Mouse (Mus musculus) kidney, postnatal 0 days (tissue): ENCODE measurements around the gene Ube2d1. TPM values are rescaled to one million over a fixed set of nuclear protein-coding genes. Genes with fewer than 3 reads are reported as not detected.

Experiments
- ATAC-seq: fragments of 200-750 bp; cut with Nextera tagmentation; replicated peaks from 2 replicates; pipeline ENCODE4 v1.8.0; 2017; ENCODE audit warnings: low read depth, moderate number of reproducible peaks, moderate TSS enrichment, moderate library complexity; ENCODE audit not compliant: low FRiP score
- DNase-seq: peaks from one replicate; pipeline ENCODE4 v3.0.0-alpha.2; 2016; ENCODE audit warnings: low spot score
- H3K27ac ChIP-seq: fragments of 300-500 bp; sonication (generic); 2 replicates; pipeline ENCODE4 v1.5.1; 2014; ENCODE audit warnings: mild to moderate bottlenecking
- H3K27me3 ChIP-seq: fragments of 300-500 bp; sonication (generic); 2 replicates; pipeline ENCODE4 v1.6.1; 2014; ENCODE audit warnings: low read length, mixed read lengths; ENCODE audit not compliant: insufficient read depth
- H3K36me3 ChIP-seq: fragments of 300-500 bp; sonication (generic); 2 replicates; pipeline ENCODE4 v1.6.1; 2014; ENCODE audit warnings: low read length, mixed read lengths; ENCODE audit not compliant: insufficient read depth
- H3K4me1 ChIP-seq: fragments of 300-500 bp; sonication (generic); replicated peaks from 2 replicates; pipeline ENCODE4 v1.6.1; 2014; ENCODE audit warnings: antibody characterized with exemption, low read length, mixed read lengths; ENCODE audit not compliant: insufficient read depth
- H3K4me2 ChIP-seq: fragments of 300-500 bp; sonication (generic); 2 replicates; pipeline ENCODE4 v1.6.1; 2014; ENCODE audit warnings: mild to moderate bottlenecking, low read length, moderate library complexity, mixed read lengths
- H3K4me3 ChIP-seq: fragments of 300-500 bp; sonication (generic); replicated peaks from 2 replicates; pipeline ENCODE4 v1.5.1; 2014; ENCODE audit warnings: low read depth, low read length
- H3K9ac ChIP-seq: fragments of 300-500 bp; sonication (generic); 2 replicates; pipeline ENCODE4 v1.6.1; 2014; ENCODE audit warnings: low read depth, low read length
- H3K9me3 ChIP-seq: fragments of 300-500 bp; sonication (generic); replicated peaks from 2 replicates; pipeline ENCODE4 v1.6.1; 2016; ENCODE audit warnings: low read length, inconsistent platforms, mixed read lengths
- CTCF ChIP-seq: IDR thresholded peaks from 2 replicates; pipeline ENCODE4 v1.5.1; 2016; ENCODE audit warnings: antibody characterized with exemption, low read depth, mild to moderate bottlenecking, moderate library complexity
- WGBS: fragments of 180-500 bp; shearing (Covaris S2); extraction: QIAGEN DNeasy Blood & Tissue Kit; methylation state at CpG from one replicate; pipeline ENCODE4 v1.1.7; 2014; 5-methylcytosine and 5-hydroxymethylcytosine counted together
- polyA plus RNA-seq: library from polyadenylated mRNA; unstranded; fragments of >200 nt; fragmentation: Nextera tagmentation; extraction: Ambion mirVana; gene quantifications from 2 replicates; pipeline ENCODE4 v1.2.1, GENCODE M21; 2015

Gene Ube2d1
- polyA plus RNA-seq, 1 experiment from 2014 or later = 58.0 TPM

- Histone ChIP-seq H3K27me3 (no peaks in the 10 kb centered on the region), H3K27ac (no peak overlapping the region), H3K4me1 (no peaks in the 10 kb centered on the region), H3K9me3 (no peaks in the 10 kb centered on the region), H3K36me3 (no peaks in the 10 kb centered on the region), H3K4me2 (no peak overlapping the region), H3K9ac (no peak overlapping the region), H3K4me3 (no peak overlapping the region)
- ATAC-seq (no peak), DNase-seq (no peak)
- 32% methylated on average over 9 of the region's 9 CpGs for WGBS
- TF ChIP-seq CTCF = no peak
Observed at GRCm38 (mm10) chr10:71273008-71273739, 11.9 kb downstream of the Ube2d1 start.

GRCm38 (mm10) chr10:71267973-71268372, 17.1 kb downstream of the Ube2d1 start:
- no peaks in the 10 kb centered on the region for H3K9me3 ChIP-seq
- ATAC-seq = no peak
- H3K27ac ChIP-seq = no peak overlapping the region
- H3K4me3 ChIP-seq = no peak overlapping the region
- TF ChIP-seq CTCF = no peak
- H3K27me3 ChIP-seq = no peaks in the 10 kb centered on the region
- 83% methylated on average over 2 of the region's 2 CpGs for WGBS
- no peak overlapping the region for H3K4me2 ChIP-seq
- H3K36me3 ChIP-seq = no peaks in the 10 kb centered on the region
- no peak overlapping the region for H3K9ac ChIP-seq
- no peak for DNase-seq
- peaks cover 3% of the 10 kb centered on the region; the same call in 1 of the 2 replicates for H3K4me1 ChIP-seq

- no peak for ATAC-seq
- Histone ChIP-seq H3K27ac (no peak overlapping the region), H3K4me1 (peaks cover 4% of the 10 kb centered on the region; the same call in 1 of the 2 replicates), H3K36me3 (no peaks in the 10 kb centered on the region), H3K27me3 (no peaks in the 10 kb centered on the region), H3K9me3 (no peaks in the 10 kb centered on the region), H3K4me2 (no peak overlapping the region), H3K9ac (no peak overlapping the region), H3K4me3 (no peak overlapping the region)
- DNase-seq = no peak
- WGBS = 72% methylated on average over 11 of the region's 11 CpGs
- TF ChIP-seq CTCF = no peak
Observed at GRCm38 (mm10) chr10:71267511-71267910, 17.6 kb downstream of the Ube2d1 start.

DNA sequence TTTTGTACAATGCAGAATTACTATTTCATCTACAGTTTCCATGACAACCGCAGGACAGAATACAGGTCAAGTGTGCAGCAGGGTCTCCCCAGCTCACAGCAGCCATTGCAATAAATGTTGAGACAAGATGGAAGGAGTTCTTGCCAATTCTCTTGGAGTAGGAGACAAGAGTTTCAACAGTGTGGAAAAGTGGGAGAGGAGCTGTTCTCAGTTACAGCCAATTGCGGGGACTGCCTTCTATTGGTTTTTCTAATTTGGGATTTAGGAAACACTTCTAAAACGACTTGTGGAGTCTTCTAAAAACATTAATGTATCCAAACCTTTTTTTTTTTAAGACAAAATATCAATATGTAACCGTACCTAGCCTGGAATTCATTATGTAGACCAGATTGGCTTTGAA, 20.0 kb downstream of the Ube2d1 start:
- ATAC-seq = no peak
- 87% methylated on average over 4 of the region's 4 CpGs for WGBS

GRCm38 (mm10) chr10:71261637-71262036, 23.4 kb downstream of the Ube2d1 start:
- Histone ChIP-seq H3K9me3 (no peaks in the 10 kb centered on the region), H3K27me3 (no peaks in the 10 kb centered on the region), H3K4me1 (peaks cover 11% of the 10 kb centered on the region), H3K27ac (no peak overlapping the region), H3K4me2 (no peak overlapping the region), H3K36me3 (no peaks in the 10 kb centered on the region), H3K9ac (no peak overlapping the region), H3K4me3 (no peak overlapping the region)
- WGBS = 49% methylated on average over 8 of the region's 8 CpGs
- no peak for DNase-seq
- no peak for ATAC-seq
- no peak for TF ChIP-seq CTCF

More for the DNA sequence above, 20.0 kb downstream of the Ube2d1 start:
- H3K4me3 ChIP-seq = no peak overlapping the region
- no peak overlapping the region for H3K4me2 ChIP-seq
- H3K4me1 ChIP-seq = peaks cover 10% of the 10 kb centered on the region; the same call in 1 of the 2 replicates
- no peak for TF ChIP-seq CTCF
- no peak overlapping the region for H3K27ac ChIP-seq
- H3K36me3 ChIP-seq = no peaks in the 10 kb centered on the region
- H3K9me3 ChIP-seq = no peaks in the 10 kb centered on the region
- H3K9ac ChIP-seq = no peak overlapping the region
- H3K27me3 ChIP-seq = no peaks in the 10 kb centered on the region
- no peak for DNase-seq

DNA sequence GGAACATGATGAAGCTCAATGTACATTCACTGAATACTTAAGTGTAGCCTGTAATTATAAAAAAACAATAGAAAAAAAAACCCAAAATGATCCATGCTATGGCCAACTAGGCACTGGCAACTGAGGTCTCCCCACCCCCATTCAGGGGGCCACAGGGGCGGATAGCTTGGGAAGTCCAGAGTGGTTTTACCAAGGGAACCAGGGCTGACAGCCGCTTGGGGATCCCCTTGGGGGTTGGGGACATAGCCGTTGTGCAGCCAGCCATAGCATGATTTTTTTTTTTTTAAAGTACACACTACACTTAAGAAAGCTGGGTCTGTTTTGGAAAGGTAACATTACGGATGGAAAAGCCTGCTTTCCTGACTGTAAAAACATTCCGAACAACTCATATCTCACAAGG, 26.1 kb downstream of the Ube2d1 start:
- DNase-seq (no peak), ATAC-seq (no peak)
- H3K27me3 ChIP-seq = no peaks in the 10 kb centered on the region
- no peak overlapping the region for H3K4me3 ChIP-seq
- peaks cover 11% of the 10 kb centered on the region for H3K4me1 ChIP-seq
- H3K4me2 ChIP-seq = no peak overlapping the region
- WGBS = 40% methylated on average over 5 of the region's 5 CpGs
- TF ChIP-seq CTCF = no peak
- 0 out of 2 replicates have a peak, but pooled peaks cover 10% of the 10 kb centered on the region for H3K36me3 ChIP-seq
- H3K27ac ChIP-seq = no peak overlapping the region
- H3K9ac ChIP-seq = no peak overlapping the region
- no peaks in the 10 kb centered on the region for H3K9me3 ChIP-seq
